Mouse (Mus musculus): ENCODE data around the gene Gmnc.

Gene Gmnc

DNA sequence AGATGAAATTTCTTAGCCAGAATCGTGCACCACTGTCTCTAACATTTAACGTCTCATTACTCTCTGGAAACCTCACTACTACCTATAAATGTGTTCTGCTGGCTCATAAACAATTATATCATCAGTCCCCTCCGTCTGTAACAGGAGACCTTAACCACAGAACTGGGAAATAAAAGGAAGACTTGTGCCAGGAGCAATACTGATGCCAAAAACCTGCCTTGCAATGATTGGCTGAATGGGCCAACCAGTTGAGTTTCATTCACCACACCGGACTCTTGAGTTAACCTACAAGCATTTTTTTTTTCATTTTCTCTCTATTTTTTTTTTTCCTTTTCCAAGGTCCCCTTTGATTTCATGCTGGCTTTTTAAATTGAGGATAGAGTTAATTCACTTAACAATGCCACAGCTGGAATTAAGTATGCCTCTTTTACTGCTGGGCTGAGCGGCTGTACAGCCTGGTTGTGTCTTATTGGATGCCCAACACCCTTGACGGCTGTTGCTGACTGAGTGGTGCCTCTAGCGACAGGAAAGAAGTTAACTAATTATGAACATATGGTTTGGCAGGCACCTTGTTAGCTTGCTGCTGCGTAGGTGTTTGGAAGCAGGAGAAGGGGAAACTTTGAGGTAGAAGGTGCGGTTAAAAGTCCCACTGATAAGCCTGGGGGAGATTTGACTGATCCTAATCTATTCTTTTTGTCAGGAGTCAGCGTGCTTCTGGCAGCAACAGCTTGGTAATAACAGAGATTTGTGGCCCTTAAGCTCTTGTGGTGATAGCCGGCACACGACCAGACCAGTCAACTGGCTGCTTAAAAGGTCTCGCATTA lies at the start of gene Gmnc:
TSS of gene Gmnc (minus strand) at position 176 of the 824 bp plus-strand sequence.
- no peak for DNase-seq

DNA sequence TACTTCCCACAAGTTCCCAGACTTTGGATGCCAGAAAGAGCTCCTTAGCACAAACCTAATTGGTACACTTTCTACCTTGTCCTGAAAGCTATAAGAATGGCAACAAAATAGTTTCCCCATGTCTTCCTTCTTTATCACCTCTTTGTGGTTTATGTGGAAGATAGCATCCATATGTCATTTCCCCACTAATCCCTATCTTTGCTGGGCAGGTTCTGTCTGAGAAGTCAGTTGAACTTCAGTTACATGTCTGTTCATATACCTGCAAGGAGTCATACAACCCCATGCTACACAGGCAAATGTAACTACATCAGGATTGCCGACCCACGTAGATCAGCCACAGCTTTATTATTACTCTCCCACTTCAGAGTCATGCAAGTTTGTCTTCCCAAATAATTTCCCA lies 35.8 kb upstream of the Gmnc start:
- no peak for DNase-seq

DNA sequence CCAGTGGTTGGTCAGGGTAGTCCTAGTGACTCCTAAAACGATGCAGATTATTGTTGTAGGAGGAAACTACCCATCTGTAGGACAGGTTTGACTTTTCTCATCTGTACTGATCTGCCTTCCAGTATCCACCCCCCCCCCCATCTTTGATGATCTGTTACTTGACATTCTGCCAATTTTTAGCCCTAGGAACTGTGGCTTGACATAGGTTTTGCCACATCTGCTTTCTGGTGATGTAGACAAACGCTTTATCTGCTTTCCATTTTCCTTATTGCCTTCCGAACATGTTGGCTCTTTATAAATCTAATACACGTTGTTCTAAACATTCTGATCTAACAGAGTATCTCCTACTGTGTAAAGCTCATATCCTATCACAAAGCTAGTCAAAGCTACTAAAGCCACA lies 34.8 kb upstream of the Gmnc start:
- no peak for DNase-seq

DNA sequence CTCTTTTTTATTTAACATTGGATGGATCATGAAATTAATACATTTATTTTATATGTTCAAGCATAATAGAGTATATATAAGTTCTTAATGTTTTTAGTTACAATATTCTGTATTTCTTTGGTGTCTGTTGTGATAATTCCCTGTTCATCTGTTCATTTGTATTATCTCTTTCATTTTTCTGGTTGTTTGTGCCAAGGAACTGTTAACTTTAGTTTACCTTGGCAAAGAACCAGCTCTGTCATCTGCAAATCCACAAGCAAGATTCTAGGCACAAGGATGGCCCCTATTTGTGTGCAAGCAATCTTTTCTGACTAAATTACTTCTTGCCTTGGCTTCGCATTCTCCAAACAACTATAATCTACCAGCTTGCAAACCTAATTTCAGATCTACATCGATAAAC lies 31.3 kb upstream of the Gmnc start:
- no peak for DNase-seq

DNA sequence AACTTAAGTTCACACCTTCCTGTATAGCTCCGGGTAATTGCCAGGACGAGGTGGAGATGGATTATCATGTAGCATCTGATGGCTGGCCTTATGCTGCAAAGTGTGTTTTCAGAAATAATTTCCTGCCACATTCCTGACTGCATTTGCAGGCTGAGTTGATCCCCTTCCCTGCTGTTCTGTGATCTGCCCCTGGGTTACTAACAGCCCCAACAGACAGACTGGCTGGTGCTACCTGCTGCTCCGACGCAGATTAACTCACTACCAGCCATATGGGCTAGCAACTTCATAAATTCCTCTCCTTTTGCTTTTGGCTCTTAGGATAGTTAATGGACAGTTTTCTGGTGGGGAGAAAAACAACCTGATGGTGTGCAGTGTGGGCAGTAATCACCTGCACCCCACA lies 25.9 kb upstream of the Gmnc start:
- DNase-seq: no peak

DNA sequence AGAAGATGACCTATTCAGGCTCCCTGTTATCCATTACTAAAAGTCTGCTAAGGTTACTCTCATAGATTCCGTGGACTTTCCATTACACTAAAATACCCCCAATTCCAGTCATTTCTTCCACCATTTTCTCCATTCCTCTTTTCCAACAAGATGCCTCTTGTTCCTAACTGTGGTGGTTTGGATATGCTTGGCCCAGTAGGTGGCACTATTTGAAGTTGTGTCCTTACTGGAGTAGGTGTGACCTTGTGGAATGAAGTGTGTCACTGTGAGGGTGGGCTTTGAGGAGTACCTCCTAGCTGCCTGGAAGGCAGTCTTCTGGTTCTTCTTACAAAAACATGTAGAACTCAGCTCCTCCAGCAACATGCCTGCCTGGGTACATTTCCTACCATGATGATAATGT lies 11.3 kb upstream of the Gmnc start:
- DNase-seq: no peak

DNA sequence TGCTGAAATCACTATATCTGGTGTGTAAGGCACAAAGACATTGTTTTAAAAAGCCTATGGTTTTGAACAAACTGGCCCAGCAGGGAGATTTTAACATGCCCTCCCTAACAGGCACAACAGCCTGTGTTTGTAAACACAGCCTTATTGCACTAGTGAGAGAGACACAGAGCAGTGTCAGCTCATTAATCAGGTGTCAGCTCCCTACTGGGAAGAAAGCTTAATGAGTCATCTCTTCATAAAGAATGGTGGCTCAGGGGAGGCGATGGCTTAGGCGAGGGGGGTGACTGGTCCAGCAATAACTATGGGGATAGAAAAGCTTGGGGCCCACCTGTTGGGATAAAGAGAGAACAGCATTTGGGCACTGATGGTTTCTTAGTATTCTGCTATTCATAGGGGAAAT lies 8.1 kb upstream of the Gmnc start:
- DNase-seq: no peak

DNA sequence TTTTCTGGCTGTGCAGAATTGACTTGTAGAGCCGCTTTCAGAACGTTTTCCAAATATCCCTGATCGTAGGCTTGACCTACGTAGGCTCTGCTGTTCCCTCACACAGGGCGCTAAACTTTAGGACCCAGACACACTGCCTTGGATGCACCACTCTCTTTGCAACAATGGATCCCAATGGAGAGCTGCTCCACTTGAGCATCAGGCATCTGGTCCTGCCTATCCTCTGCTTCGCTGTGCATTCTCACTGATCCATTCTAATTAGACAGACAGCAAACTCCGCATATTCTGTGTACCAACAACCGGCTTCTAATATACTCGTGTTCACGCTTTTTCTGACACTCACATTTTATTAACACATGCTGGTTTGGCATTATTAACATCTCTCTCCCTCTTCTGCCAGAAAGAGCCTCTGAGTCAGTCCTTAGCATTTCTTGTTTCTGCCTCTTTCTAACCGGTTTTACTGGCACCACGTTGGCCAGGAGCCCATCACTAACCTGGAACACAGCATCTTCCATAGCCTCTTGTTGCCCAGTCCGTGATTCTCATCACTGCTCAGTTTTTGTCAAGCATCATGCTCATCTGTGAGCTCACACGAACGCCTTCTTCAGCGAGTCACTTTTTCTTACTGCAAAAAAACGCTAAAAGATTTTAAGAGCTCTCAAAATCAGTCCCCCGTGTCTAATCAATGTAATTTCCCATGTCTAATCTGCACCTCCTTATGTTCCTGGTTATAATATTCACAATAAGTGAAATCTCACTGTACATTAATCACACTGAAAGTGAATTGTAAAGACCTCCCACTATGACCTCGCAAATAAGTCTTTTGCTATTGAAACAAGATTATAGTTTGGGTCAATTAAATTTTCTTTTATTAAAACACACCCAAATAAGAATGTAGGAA lies 1.8 kb downstream of the Gmnc start:
- no peak for DNase-seq

DNA sequence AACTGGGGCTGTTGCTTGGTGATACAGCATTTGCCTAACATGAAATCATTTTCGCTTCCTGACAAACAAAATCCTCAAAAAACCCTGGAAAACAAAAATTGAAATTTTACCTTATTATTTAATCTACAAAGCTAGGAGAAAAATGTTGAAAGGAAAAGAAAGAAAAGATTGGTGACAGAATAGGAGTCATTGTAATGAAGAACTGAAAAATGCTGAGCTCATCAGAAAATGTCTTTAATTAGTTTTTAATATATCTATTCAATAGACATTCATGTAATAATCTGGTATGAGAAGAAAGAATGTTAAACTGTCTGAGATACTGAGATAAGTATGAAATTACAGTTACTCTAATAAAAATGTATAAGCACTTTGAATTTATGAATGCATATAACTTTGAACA lies 3.3 kb downstream of the Gmnc start:
- no peak for DNase-seq

DNA sequence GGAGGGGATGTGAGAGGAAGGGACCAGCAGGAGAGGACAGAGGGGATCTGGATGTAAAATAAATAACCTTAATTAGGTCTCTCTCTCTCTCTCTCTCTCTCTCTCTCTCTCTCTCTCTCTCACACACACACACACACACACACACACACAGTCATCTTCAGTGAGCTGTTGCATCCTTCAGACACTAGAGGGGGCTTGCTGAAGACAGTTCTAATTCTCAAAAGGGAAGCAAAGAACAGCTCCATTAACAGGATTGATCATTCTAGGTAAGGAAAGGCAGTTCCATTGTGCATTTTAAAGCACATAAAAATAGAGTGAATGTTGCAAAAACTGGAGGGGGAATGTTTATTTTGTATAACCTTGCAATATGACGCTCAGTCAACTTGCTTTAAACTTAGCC lies 5.7 kb downstream of the Gmnc start:
- DNase-seq: no peak

DNA sequence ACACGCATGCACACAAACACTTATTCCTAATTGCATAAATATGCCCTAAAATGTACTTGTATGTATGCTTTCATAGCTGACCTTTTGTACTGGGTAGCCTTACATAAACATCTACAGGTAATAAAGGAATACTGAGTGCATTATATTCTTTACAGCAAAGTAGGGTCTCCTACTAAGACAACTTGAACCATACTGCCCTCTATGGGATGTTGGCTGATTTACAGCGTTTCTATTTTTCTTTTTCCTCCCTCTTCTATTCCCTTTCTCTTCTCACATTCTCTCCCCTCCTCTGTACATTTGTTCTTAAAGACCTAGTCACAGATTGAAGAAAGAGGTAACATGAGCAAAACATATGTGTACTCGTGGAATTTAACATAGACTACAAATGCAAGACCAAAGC lies 9.3 kb downstream of the Gmnc start:
- no peak for DNase-seq

DNA sequence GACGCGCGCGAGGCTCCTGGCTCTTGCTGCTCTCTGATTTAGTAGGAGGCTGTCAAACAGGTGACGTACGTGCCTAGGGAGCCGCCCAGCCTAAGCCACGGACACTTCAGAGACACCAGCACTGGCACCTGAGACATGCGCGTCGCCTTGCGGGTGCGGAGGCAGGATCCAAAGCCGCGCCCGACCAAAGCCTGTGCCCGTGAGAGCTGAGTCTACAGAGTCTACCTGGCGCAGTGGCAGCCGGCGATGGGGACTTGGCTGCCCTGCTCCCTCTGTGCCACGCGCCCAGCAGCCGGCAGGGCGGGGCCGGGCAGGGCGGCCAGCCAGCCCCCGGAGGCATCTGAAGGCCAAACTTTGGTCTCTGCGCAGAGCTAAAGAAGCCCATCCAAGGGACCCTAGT lies 23.5 kb downstream of the Gmnc start:
- no peak for DNase-seq

DNA sequence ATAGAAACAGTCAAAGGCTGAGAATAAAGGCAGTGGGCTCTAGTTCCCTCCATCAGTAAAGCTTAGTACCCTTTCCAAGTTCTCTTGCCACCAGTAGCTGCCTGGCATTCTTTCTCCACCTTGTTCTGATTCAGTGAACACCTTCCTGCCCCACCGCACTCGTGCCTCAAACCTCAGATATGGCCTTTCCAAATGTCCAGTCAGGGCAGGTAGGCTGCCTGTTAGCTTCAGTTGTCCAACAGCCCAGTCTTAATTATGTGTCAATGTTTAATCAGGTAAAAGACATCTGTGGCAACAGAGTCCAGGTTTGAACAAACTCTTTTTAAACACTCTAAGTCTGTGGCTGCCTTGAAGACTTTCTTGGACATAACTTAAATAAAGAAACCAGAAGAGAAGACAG lies 24.6 kb downstream of the Gmnc start:
- no peak for DNase-seq

DNA sequence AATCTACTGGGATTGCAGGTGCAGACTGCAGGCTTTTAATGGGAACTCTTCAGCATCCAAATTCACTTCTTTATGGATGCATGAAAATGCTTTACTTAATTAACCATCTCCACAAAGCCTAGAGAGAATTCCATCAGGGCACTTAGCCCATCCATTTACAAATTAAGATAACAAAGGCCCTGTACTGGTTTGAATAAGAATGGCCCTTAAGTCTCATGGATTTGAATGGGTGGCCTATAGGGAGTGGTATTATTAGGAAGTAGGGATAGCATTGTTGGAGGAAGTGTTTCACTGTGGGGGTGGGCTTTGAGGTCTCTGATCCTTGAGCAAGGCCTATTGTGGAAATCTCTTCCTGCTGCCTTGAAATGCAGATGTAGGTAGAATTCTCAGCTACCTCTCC lies 29.5 kb downstream of the Gmnc start:
- DNase-seq: no peak

DNA sequence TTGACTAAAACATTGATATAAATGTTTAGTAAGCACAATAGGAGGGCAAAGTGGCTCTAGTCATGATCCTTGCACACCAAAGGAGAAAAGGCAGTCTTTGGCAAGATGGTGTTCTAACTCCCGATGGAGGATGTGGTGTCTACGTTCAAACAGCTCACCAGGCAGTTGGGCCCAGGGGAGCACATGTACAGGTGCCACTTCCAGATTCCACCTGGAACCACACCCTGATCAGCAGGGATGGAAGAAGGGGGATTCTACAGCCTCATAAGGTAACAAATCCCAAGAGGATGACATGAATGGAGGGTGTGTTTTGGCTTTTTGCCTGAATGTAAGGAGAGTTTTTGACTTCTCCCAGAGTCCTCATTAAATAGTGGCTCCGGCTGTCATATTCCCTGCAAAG lies 39.9 kb downstream of the Gmnc start:
- DNase-seq: no peak

DNA sequence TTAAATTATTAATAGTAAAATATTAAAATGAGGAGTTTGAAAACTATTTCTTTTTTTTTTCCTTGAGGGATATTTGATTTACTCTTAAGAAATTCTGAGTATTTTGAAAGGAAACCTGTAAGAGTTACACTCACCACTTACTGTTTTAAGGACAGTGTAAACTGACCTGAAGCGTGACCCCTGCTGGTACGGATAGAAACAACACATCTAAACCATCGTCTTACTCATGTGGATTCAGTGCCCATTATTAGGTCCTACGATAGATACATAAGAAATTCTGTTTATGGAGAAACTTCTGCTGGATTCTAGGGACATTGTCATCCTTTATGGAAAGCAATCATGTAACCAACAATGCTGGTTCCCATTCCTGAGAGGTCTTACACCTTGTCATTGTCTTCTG lies 41.2 kb downstream of the Gmnc start:
- DNase-seq: no peak

DNA sequence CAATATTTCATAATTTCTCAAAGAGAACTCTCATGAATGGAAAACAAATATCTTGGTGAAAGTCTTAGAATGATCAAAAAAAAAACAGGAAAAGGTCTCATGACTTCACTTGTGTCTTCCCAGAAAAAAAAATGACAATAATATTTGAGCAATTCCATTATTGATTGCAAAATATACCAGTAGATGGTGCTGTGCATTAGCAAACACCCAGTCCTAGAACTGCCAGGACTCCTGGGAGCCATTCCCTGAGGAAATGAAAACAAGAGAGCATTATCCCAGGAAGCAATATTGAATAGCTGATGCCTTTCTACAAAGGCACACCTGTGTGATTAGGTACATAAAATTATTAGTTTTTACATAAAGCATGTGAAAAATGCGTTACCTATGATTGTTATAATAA lies 87.5 kb downstream of the Gmnc start:
- DNase-seq: no peak

DNA sequence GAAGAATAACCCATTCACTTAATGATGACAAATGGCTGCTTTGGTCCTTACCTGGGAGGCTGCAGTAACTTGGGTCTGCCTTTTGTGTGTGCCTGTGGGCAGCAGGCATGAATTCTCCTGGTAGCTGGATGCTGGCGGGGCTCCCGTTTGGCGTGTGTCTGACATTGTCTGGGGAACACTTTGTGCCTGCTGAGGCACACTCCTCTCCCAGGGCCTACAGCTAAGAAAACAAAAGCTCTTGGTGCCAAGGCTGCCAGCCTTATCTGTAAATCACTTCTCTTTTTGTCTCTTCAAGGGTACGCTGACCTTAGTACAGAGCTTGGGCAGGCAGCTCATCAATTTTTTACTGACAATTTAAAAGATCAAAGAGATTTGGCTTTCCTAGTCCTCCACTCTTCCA lies 90.0 kb downstream of the Gmnc start:
- peak; percentile 15 for DNase-seq

DNA sequence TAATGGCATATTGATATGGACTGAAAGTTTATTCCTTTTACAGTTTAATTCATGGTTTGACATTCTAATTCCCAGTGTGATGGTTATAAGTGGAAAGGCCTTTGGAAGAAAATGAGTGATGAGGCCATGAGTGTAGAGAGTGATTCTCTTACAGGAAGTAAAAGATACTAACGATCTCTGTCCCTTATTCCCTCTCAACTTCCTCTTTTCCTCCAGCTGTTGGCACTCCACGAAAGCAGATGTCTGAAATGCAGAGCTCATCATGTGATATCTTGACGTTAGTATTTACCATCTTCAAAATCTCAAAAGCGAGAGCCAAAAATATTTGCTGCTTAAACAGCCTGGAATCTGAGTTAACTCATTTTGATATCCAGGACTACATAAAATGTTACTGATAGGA lies 105.1 kb downstream of the Gmnc start:
- DNase-seq: no peak

DNA sequence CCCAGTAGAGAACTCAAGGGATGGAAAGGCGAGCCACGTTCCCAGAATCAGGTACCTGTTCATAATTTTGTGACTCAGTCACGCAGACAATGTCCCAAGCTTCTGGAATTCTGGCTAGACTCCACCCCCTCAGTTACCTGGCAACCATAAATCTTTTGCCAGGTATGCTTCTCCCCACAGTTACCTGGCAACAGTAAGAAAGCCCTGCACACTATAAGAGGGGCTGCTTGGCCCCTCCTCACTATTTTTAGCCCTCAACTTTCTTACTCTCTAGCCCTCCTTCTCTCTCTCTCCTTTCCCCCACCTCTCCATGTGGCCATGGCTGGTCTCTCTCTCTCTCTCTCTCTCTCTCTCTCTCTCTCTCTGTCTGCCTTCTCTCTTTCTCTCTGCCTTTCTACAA lies 114.6 kb downstream of the Gmnc start:
- DNase-seq: no peak

Data from right cerebral cortex, postnatal 4 days (tissue).